Mouse (Mus musculus): ENCODE results near the gene Plin3. TPM values are rescaled to one million over a fixed set of nuclear protein-coding genes. Genes with fewer than 3 reads are reported as not detected.

The Plin3 gene
- polyA plus RNA-seq, 1 experiment, result 22.3 TPM

DNA sequence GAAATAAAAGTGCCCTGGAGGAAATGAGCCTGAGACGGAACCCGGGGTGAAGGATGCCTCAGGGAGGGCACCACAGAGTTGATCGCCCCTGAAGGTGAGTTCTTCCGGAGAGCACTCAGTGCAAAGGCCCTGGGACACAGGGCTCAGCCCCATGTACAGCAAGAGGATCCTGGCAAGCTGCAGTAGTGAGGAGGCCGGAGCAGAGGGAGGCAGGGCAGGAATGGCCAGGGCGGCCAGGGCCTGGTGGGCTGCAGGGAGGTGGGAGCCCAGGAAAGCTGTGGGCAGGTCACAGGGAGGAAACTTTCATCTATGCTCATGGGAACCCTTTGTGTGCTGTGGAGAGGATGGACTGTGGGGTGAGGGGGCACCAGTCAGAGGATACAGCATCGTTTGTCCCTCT is 19.2 kb downstream of the Plin3 start:
- TF ChIP-seq CTCF (IDR thresholded peaks at IDR 0.05; ENCODE audit: control insufficient read depth, insufficient read depth, insufficient replicate concordance, low read depth, low read length), result no peak
- TF ChIP-seq POLR2A (IDR thresholded peaks at IDR 0.05; ENCODE audit: control insufficient read depth, low read depth, low read length), result no peak
- Histone ChIP-seq H3K4me3 (ENCODE audit: control insufficient read depth, low read depth, low read length) (no peak overlapping the region), H3K36me3 (ENCODE audit: control insufficient read depth, insufficient read depth, low read length) (no peaks in the 10 kb centered on the region), H3K4me1 (ENCODE audit: control insufficient read depth, insufficient read depth, low read length) (peaks cover 11% of the 10 kb centered on the region), H3K27me3 (ENCODE audit: control insufficient read depth, insufficient read depth, low read length) (no peaks in the 10 kb centered on the region), H3K27ac (ENCODE audit: control insufficient read depth, insufficient read depth, low read depth, low read length) (no peak overlapping the region)

DNA sequence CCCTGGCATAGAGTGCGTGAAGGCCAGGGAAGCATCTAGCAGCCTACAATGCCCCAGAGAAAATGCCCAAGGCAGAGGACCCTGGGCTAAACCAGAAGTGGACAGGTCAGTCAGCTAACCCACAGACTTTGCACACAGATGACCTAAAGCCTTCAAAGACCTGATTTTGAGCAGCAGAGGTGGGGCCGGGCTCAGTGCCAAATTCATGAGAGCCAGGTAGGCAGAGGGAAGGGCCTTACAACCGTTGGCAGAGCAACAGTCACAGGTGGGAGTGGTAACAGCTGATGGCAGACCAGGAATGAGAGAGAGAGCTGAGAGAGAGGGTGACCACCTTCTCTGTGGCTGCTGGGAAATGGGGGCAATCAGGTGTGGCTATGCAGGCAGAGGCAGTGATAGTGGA is 20.0 kb downstream of the Plin3 start:
- TF ChIP-seq POLR2A (IDR thresholded peaks at IDR 0.05; ENCODE audit: control insufficient read depth, low read depth, low read length), result no peak
- TF ChIP-seq CTCF (IDR thresholded peaks at IDR 0.05; ENCODE audit: control insufficient read depth, insufficient read depth, insufficient replicate concordance, low read depth, low read length), result no peak
- Histone ChIP-seq H3K4me3 (ENCODE audit: control insufficient read depth, low read depth, low read length) (no peak overlapping the region), H3K27ac (ENCODE audit: control insufficient read depth, insufficient read depth, low read depth, low read length) (no peak overlapping the region), H3K36me3 (ENCODE audit: control insufficient read depth, insufficient read depth, low read length) (no peaks in the 10 kb centered on the region), H3K27me3 (ENCODE audit: control insufficient read depth, insufficient read depth, low read length) (no peaks in the 10 kb centered on the region), H3K4me1 (ENCODE audit: control insufficient read depth, insufficient read depth, low read length) (peaks cover 11% of the 10 kb centered on the region)

- Histone ChIP-seq H3K27me3 (ENCODE audit: control insufficient read depth, insufficient read depth, low read length) (no peaks in the 10 kb centered on the region), H3K27ac (ENCODE audit: control insufficient read depth, insufficient read depth, low read depth, low read length) (no peak overlapping the region), H3K36me3 (ENCODE audit: control insufficient read depth, insufficient read depth, low read length) (no peaks in the 10 kb centered on the region), H3K4me1 (ENCODE audit: control insufficient read depth, insufficient read depth, low read length) (peaks cover 11% of the 10 kb centered on the region), H3K4me3 (ENCODE audit: control insufficient read depth, low read depth, low read length) (no peak overlapping the region)
- no peak for TF ChIP-seq POLR2A (IDR thresholded peaks at IDR 0.05; ENCODE audit: control insufficient read depth, low read depth, low read length)
- TF ChIP-seq CTCF (IDR thresholded peaks at IDR 0.05; ENCODE audit: control insufficient read depth, insufficient read depth, insufficient replicate concordance, low read depth, low read length), result no peak
These were observed 20.9 kb downstream of the Plin3 start for GRCm38 (mm10) chr17:56271609-56272253.

GRCm38 (mm10) chr17:56269741-56270140 is 22.9 kb downstream of the Plin3 start:
- no peaks in the 10 kb centered on the region for H3K36me3 ChIP-seq (ENCODE audit: control insufficient read depth, insufficient read depth, low read length)
- no peak for TF ChIP-seq POLR2A (IDR thresholded peaks at IDR 0.05; ENCODE audit: control insufficient read depth, low read depth, low read length)
- no peak for TF ChIP-seq CTCF (IDR thresholded peaks at IDR 0.05; ENCODE audit: control insufficient read depth, insufficient read depth, insufficient replicate concordance, low read depth, low read length)
- H3K4me3 ChIP-seq (ENCODE audit: control insufficient read depth, low read depth, low read length), result no peak overlapping the region
- H3K27ac ChIP-seq (ENCODE audit: control insufficient read depth, insufficient read depth, low read depth, low read length), result no peak overlapping the region
- H3K4me1 ChIP-seq (ENCODE audit: control insufficient read depth, insufficient read depth, low read length), result no peaks in the 10 kb centered on the region
- H3K27me3 ChIP-seq (ENCODE audit: control insufficient read depth, insufficient read depth, low read length), result no peaks in the 10 kb centered on the region

DNA sequence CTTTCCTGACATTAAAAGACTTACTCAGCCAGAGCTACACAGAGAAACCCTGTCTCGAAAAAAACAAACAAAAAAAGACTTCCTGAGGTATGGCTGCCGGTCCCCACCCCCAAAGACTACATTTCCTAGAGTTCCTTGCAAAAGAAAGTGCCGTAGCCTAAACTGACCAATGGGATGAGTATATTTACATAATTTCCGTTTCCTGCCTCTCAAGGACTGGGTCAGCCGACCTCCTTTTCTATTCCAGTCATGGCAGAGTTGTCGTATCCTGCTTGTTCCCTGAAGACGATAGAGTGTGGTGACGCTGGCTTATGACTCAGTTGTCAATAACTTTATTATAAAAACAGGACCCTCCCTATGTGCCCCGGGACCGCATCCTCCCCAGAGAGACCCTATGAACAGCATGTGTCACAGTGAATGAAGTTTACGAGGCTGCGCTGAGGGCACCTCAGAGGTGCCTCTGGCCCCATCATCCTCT is 23.5 kb downstream of the Plin3 start:
- Histone ChIP-seq H3K4me1 (ENCODE audit: control insufficient read depth, insufficient read depth, low read length) (no peaks in the 10 kb centered on the region), H3K36me3 (ENCODE audit: control insufficient read depth, insufficient read depth, low read length) (no peaks in the 10 kb centered on the region), H3K4me3 (ENCODE audit: control insufficient read depth, low read depth, low read length) (no peak overlapping the region), H3K27me3 (ENCODE audit: control insufficient read depth, insufficient read depth, low read length) (no peaks in the 10 kb centered on the region), H3K27ac (ENCODE audit: control insufficient read depth, insufficient read depth, low read depth, low read length) (peak overlapping the region; percentile 26; the same call in 1 of the 2 replicates)
- no peak for TF ChIP-seq POLR2A (IDR thresholded peaks at IDR 0.05; ENCODE audit: control insufficient read depth, low read depth, low read length)
- TF ChIP-seq CTCF (IDR thresholded peaks at IDR 0.05; ENCODE audit: control insufficient read depth, insufficient read depth, insufficient replicate concordance, low read depth, low read length), result no peak

- H3K27ac ChIP-seq (ENCODE audit: control insufficient read depth, insufficient read depth, low read depth, low read length), result no peak overlapping the region
- H3K27me3 ChIP-seq (ENCODE audit: control insufficient read depth, insufficient read depth, low read length), result no peaks in the 10 kb centered on the region
- TF ChIP-seq POLR2A (IDR thresholded peaks at IDR 0.05; ENCODE audit: control insufficient read depth, low read depth, low read length), result no peak
- TF ChIP-seq CTCF (IDR thresholded peaks at IDR 0.05; ENCODE audit: control insufficient read depth, insufficient read depth, insufficient replicate concordance, low read depth, low read length), result no peak
- H3K4me1 ChIP-seq (ENCODE audit: control insufficient read depth, insufficient read depth, low read length), result no peaks in the 10 kb centered on the region; the same call in 1 of the 2 replicates
- H3K36me3 ChIP-seq (ENCODE audit: control insufficient read depth, insufficient read depth, low read length), result no peaks in the 10 kb centered on the region
- H3K4me3 ChIP-seq (ENCODE audit: control insufficient read depth, low read depth, low read length), result no peak overlapping the region
These were observed 26.4 kb downstream of the Plin3 start for GRCm38 (mm10) chr17:56266271-56266670.

DNA sequence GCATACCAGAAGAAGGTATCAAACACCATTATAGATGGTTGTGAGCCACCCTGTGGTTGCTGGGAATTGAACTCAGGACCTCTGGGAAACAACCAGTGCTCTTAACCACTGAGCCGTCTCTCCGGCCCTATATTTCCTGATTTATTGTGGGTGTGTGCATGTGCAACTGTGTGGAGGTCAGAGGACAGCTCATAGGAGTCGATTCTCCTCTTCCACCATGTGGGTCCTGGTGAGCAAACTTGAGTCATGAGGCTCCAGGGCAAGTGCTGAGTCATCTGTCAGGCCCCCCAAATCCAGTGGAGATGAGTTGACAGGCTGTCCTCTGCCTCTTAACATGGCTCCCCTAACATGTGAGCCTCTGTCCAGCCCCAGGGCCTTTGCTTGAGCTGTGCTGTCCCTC is 26.8 kb downstream of the Plin3 start:
- no peak for TF ChIP-seq CTCF (IDR thresholded peaks at IDR 0.05; ENCODE audit: control insufficient read depth, insufficient read depth, insufficient replicate concordance, low read depth, low read length)
- no peak for TF ChIP-seq POLR2A (IDR thresholded peaks at IDR 0.05; ENCODE audit: control insufficient read depth, low read depth, low read length)
- H3K27me3 ChIP-seq (ENCODE audit: control insufficient read depth, insufficient read depth, low read length), result no peaks in the 10 kb centered on the region
- no peaks in the 10 kb centered on the region; the same call in 1 of the 2 replicates for H3K4me1 ChIP-seq (ENCODE audit: control insufficient read depth, insufficient read depth, low read length)
- no peak overlapping the region for H3K4me3 ChIP-seq (ENCODE audit: control insufficient read depth, low read depth, low read length)
- no peak overlapping the region for H3K27ac ChIP-seq (ENCODE audit: control insufficient read depth, insufficient read depth, low read depth, low read length)
- no peaks in the 10 kb centered on the region for H3K36me3 ChIP-seq (ENCODE audit: control insufficient read depth, insufficient read depth, low read length)

Measured in testis, adult 2 months (tissue).